Mouse (Mus musculus) liver, embryonic 12.5 days (tissue): ENCODE results near the gene Fasn. TPM values are rescaled to one million over a fixed set of nuclear protein-coding genes. Genes with fewer than 3 reads are reported as not detected.
"Not testable (repeated sequence)": the region's sequence is repeated elsewhere in the genome, so short reads cannot be mapped to it uniquely, and the experiment has no call there.

Experiments
- ATAC-seq: fragments of 200-750 bp; cut with Nextera tagmentation; 2 replicates; pipeline ENCODE4 v1.8.0; 2017; ENCODE audit warnings: moderate number of reproducible peaks, mild to moderate bottlenecking, moderate library complexity
- H3K27ac ChIP-seq: fragments of 300-500 bp; sonication (generic); 2 replicates; pipeline ENCODE4 v1.5.1; 2016; ENCODE audit warnings: mild to moderate bottlenecking
- H3K27me3 ChIP-seq: fragments of 300-500 bp; sonication (generic); replicated peaks from 2 replicates; pipeline ENCODE4 v1.6.1; 2016; ENCODE audit warnings: mild to moderate bottlenecking, moderate library complexity
- H3K36me3 ChIP-seq: fragments of 300-500 bp; sonication (generic); 2 replicates; pipeline ENCODE4 v1.6.1; 2016; ENCODE audit warnings: mild to moderate bottlenecking, moderate library complexity
- H3K4me1 ChIP-seq: fragments of 300-500 bp; sonication (generic); 2 replicates; pipeline ENCODE4 v1.6.1; 2016
- H3K4me2 ChIP-seq: fragments of 300-500 bp; sonication (generic); 2 replicates; pipeline ENCODE4 v1.6.1; 2016; ENCODE audit warnings: mild to moderate bottlenecking, moderate library complexity
- H3K4me3 ChIP-seq: fragments of 300-500 bp; sonication (generic); 2 replicates; pipeline ENCODE4 v1.5.1; 2016; ENCODE audit warnings: mild to moderate bottlenecking, moderate library complexity
- H3K9ac ChIP-seq: fragments of 300-500 bp; sonication (generic); 2 replicates; pipeline ENCODE4 v1.6.1; 2016; ENCODE audit warnings: mild to moderate bottlenecking, moderate library complexity
- H3K9me3 ChIP-seq: fragments of 300-500 bp; sonication (generic); replicated peaks from 2 replicates; pipeline ENCODE4 v1.6.1; 2016; ENCODE audit warnings: mild to moderate bottlenecking, moderate library complexity
- WGBS: fragments of 180-500 bp; shearing (Covaris S2); methylation state at CpG from one replicate; pipeline ENCODE4 v1.1.7; 2016; ENCODE audit not compliant: insufficient replicate concordance; 5-methylcytosine and 5-hydroxymethylcytosine counted together
- polyA plus RNA-seq: library from polyadenylated mRNA; unstranded; fragments of >200 nt; fragmentation: Nextera tagmentation; extraction: Ambion mirVana; gene quantifications from 2 replicates; pipeline ENCODE4 v1.2.1, GENCODE M21; 2016

Gene Fasn
- polyA plus RNA-seq, 1 experiment from 2014 or later: 35.9 TPM

GRCm38 (mm10) chr11:120788460-120788859, 35.9 kb downstream of the Fasn start:
- not testable (repeated sequence) for H3K9me3 ChIP-seq, H3K4me3 ChIP-seq, H3K4me2 ChIP-seq, H3K27ac ChIP-seq, H3K27me3 ChIP-seq, H3K9ac ChIP-seq, ATAC-seq
- peaks cover 81% of the 10 kb centered on the region for H3K36me3 ChIP-seq
- peaks cover 27% of the 10 kb centered on the region for H3K4me1 ChIP-seq
- 82% methylated on average over 10 of the region's 10 CpGs for WGBS

GRCm38 (mm10) chr11:120785145-120785544, 39.2 kb downstream of the Fasn start:
- Histone ChIP-seq H3K9me3 (no peaks in the 10 kb centered on the region), H3K27me3 (0 out of 2 replicates have a peak, but pooled peaks cover 3% of the 10 kb centered on the region), H3K4me2 (peak overlapping the region; percentile 99), H3K4me1 (peaks cover 38% of the 10 kb centered on the region), H3K36me3 (peaks cover 66% of the 10 kb centered on the region), H3K4me3 (peak overlapping the region; percentile 98), H3K27ac (peak overlapping the region; percentile 87), H3K9ac (peak overlapping the region; percentile 88)
- WGBS: 25% methylated on average over 9 of the region's 9 CpGs
- no peak for ATAC-seq

- Histone ChIP-seq H3K4me3 (peak within 1 kb of the TSS; percentile 98), H3K4me1 (peaks cover 38% of the 10 kb centered on the region), H3K4me2 (peak within 1 kb of the TSS; percentile 99), H3K9ac (peak within 1 kb of the TSS; percentile 88), H3K9me3 (no peaks in the 10 kb centered on the region), H3K27ac (peak within 1 kb of the TSS; percentile 87), H3K36me3 (peaks cover 57% of the 10 kb centered on the region), H3K27me3 (0 out of 2 replicates have a peak, but pooled peaks cover 3% of the 10 kb centered on the region)
- under 1% methylated on average over 75 of the region's 107 CpGs for WGBS
- ATAC-seq: peak; percentile 83
These were observed 40.1 kb downstream of the Fasn start, which contains the start of the genes Rfng and Gps1 for GRCm38 (mm10) chr11:120784064-120784791. TSS of gene Rfng (minus strand) at chr11:120784207. TSS of gene Gps1 (plus strand) at chr11:120784272.

GRCm38 (mm10) chr11:120783426-120784063, 40.8 kb downstream of the Fasn start:
- Histone ChIP-seq H3K27me3 (0 out of 2 replicates have a peak, but pooled peaks cover 3% of the 10 kb centered on the region), H3K4me3 (peak overlapping the region; percentile 98), H3K4me2 (peak overlapping the region; percentile 99), H3K27ac (peak overlapping the region; percentile 87), H3K4me1 (peaks cover 38% of the 10 kb centered on the region), H3K9ac (peak overlapping the region; percentile 88), H3K9me3 (no peaks in the 10 kb centered on the region), H3K36me3 (peaks cover 51% of the 10 kb centered on the region)
- ATAC-seq: peak; percentile 1; the same call in 1 of the 2 replicates
- WGBS: 4% methylated on average over 42 of the region's 42 CpGs

- not testable (repeated sequence) for H3K4me3 ChIP-seq, H3K4me2 ChIP-seq, H3K27ac ChIP-seq, H3K9ac ChIP-seq, H3K9me3 ChIP-seq, ATAC-seq
- 92% methylated on average over 6 of the region's 6 CpGs for WGBS
- Histone ChIP-seq H3K36me3 (peaks cover 29% of the 10 kb centered on the region), H3K4me1 (peaks cover 35% of the 10 kb centered on the region), H3K27me3 (peaks cover 14% of the 10 kb centered on the region)
These were observed 43.0 kb downstream of the Fasn start for GRCm38 (mm10) chr11:120781361-120781760.

GRCm38 (mm10) chr11:120779876-120780275, 44.5 kb downstream of the Fasn start:
- no peak overlapping the region for H3K9ac ChIP-seq
- no peak overlapping the region for H3K4me3 ChIP-seq
- H3K9me3 ChIP-seq: no peaks in the 10 kb centered on the region
- peaks cover 14% of the 10 kb centered on the region for H3K27me3 ChIP-seq
- H3K4me2 ChIP-seq: no peak overlapping the region
- no peak for ATAC-seq
- H3K4me1 ChIP-seq: peaks cover 26% of the 10 kb centered on the region
- 79% methylated on average over 1 of the region's 1 CpGs for WGBS
- H3K27ac ChIP-seq: no peak overlapping the region
- peaks cover 18% of the 10 kb centered on the region for H3K36me3 ChIP-seq

GRCm38 (mm10) chr11:120777123-120777522, 47.2 kb downstream of the Fasn start:
- H3K9me3 ChIP-seq: no peaks in the 10 kb centered on the region
- H3K27ac ChIP-seq: no peak overlapping the region
- H3K36me3 ChIP-seq: peaks cover 16% of the 10 kb centered on the region
- H3K4me2 ChIP-seq: no peak overlapping the region
- peaks cover 8% of the 10 kb centered on the region; the same call in 1 of the 2 replicates for H3K4me1 ChIP-seq
- 44% methylated on average over 6 of the region's 6 CpGs for WGBS
- H3K9ac ChIP-seq: no peak overlapping the region
- no peak overlapping the region for H3K4me3 ChIP-seq
- no peak for ATAC-seq
- H3K27me3 ChIP-seq: peaks cover 18% of the 10 kb centered on the region

GRCm38 (mm10) chr11:120775774-120776469, 48.4 kb downstream of the Fasn start:
- H3K36me3 ChIP-seq: peaks cover 8% of the 10 kb centered on the region
- H3K27me3 ChIP-seq: peaks cover 16% of the 10 kb centered on the region
- peaks cover 8% of the 10 kb centered on the region; the same call in 1 of the 2 replicates for H3K4me1 ChIP-seq
- 23% methylated on average over 15 of the region's 15 CpGs for WGBS
- H3K9me3 ChIP-seq: no peaks in the 10 kb centered on the region
- peak; percentile 81 for ATAC-seq
- H3K4me2 ChIP-seq: no peak overlapping the region
- H3K9ac ChIP-seq: no peak overlapping the region
- H3K4me3 ChIP-seq: no peak overlapping the region
- no peak overlapping the region for H3K27ac ChIP-seq

GRCm38 (mm10) chr11:120773463-120774190, 50.7 kb downstream of the Fasn start:
- Histone ChIP-seq H3K27ac (no peak overlapping the region), H3K4me2 (no peak overlapping the region), H3K4me3 (no peak overlapping the region), H3K27me3 (peaks cover 16% of the 10 kb centered on the region), H3K9ac (no peak overlapping the region), H3K9me3 (0 out of 2 replicates have a peak, but pooled peaks cover 4% of the 10 kb centered on the region), H3K36me3 (no peaks in the 10 kb centered on the region), H3K4me1 (peaks cover 8% of the 10 kb centered on the region; the same call in 1 of the 2 replicates)
- WGBS: 72% methylated on average over 7 of the region's 7 CpGs
- ATAC-seq: no peak

- ATAC-seq: no peak
- Histone ChIP-seq H3K27me3 (peaks cover 14% of the 10 kb centered on the region; the same call in 1 of the 2 replicates), H3K27ac (no peak overlapping the region), H3K36me3 (no peaks in the 10 kb centered on the region), H3K4me2 (no peak overlapping the region), H3K9ac (no peak overlapping the region), H3K4me1 (peaks cover 8% of the 10 kb centered on the region; the same call in 1 of the 2 replicates), H3K4me3 (no peak overlapping the region), H3K9me3 (0 out of 2 replicates have a peak, but pooled peaks cover 4% of the 10 kb centered on the region)
- 73% methylated on average over 3 of the region's 3 CpGs for WGBS
These were observed 51.6 kb downstream of the Fasn start for GRCm38 (mm10) chr11:120772749-120773148.

- 73% methylated on average over 1 of the region's 1 CpGs for WGBS
- H3K9ac ChIP-seq: no peak overlapping the region
- no peak for ATAC-seq
These were observed 56.1 kb downstream of the Fasn start for GRCm38 (mm10) chr11:120768206-120768605.

More at GRCm38 (mm10) chr11:120768206-120768605, 56.1 kb downstream of the Fasn start:
- Histone ChIP-seq H3K9me3 (0 out of 2 replicates have a peak, but pooled peaks cover 4% of the 10 kb centered on the region), H3K36me3 (no peaks in the 10 kb centered on the region), H3K27me3 (peaks cover 40% of the 10 kb centered on the region), H3K27ac (no peak overlapping the region), H3K4me2 (no peak overlapping the region), H3K4me3 (no peak overlapping the region), H3K4me1 (no peaks in the 10 kb centered on the region)
